Mouse (Mus musculus): Measurements from ENCODE around the gene 4430402I18Rik. TPM values are rescaled to one million over a fixed set of nuclear protein-coding genes. Genes with fewer than 3 reads are reported as not detected.
"Not testable (repeated sequence)": the region's sequence is repeated elsewhere in the genome, so short reads cannot be mapped to it uniquely, and the experiment has no call there.

The 4430402I18Rik gene
- polyA plus RNA-seq (2012), result not detected in 2 replicates

DNA sequence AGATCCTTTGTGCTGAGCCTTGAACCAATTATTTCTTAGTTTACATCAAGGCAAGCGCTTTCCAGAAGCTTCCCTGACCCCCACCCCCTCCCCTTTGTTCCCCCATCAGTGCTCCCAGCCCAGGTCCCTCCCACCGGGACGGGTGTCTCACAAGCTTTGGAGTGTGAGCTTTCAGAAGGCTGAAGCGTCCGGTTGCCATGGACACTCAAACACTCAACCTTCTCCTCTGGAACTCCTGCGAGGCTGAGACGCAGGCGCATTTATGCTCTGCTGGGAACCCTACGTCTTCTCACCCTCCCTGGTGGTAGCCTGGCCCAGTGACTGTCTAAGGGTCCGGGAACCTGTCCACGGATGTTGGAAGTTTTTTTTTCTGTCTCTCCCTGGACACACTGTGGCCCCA is at the start of gene 4430402I18Rik:
Gene 4430402I18Rik, minus strand, starts transcription at position 149 of the 400 bp plus-strand sequence.
- Histone ChIP-seq H3K27me3 (ENCODE audit: control insufficient read depth) (peaks cover 29% of the 10 kb centered on the region), H3K4me3 (replicated peaks) (no peak within 1 kb of the TSS), H3K4me1 (ENCODE audit: control insufficient read depth) (peaks cover 16% of the 10 kb centered on the region), H3K36me3 (ENCODE audit: control insufficient read depth) (no peaks in the 10 kb centered on the region), H3K9me3 (ENCODE audit: control insufficient read depth, low read length) (no peaks in the 10 kb centered on the region)
- no peak for TF ChIP-seq GATA1 (IDR thresholded peaks at IDR 0.05; ENCODE audit: low read length)
- TF ChIP-seq TAL1 (IDR thresholded peaks at IDR 0.05; ENCODE audit: low read length), result no peak

DNA sequence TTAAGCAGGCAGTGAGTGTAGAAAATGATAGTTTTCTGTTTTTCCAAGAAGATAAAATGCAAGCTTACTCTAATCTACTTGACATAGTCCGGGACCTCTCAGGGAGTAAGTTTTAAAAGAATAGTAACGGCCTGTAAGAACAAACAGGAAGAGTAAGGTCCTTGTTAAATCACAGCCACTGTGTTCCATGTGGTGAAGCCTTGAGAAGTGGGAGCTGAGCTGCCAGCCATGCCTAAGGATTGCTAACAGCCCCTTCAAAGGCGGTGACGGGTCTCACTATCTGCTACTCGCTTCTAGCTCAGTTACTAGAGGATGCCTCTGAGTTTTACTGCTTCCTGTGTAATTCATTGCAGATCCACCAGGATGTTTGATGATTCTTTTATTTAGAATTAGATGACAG is 49.2 kb upstream of the 4430402I18Rik start:
- Histone ChIP-seq H3K27me3 (ENCODE audit: control insufficient read depth) (no peaks in the 10 kb centered on the region), H3K9me3 (ENCODE audit: control insufficient read depth, low read length) (no peaks in the 10 kb centered on the region), H3K36me3 (ENCODE audit: control insufficient read depth) (peaks cover 91% of the 10 kb centered on the region), H3K4me3 (replicated peaks) (no peak overlapping the region), H3K4me1 (ENCODE audit: control insufficient read depth) (no peaks in the 10 kb centered on the region)
- TF ChIP-seq GATA1 (IDR thresholded peaks at IDR 0.05; ENCODE audit: low read length) (no peak), TAL1 (IDR thresholded peaks at IDR 0.05; ENCODE audit: low read length) (no peak)

DNA sequence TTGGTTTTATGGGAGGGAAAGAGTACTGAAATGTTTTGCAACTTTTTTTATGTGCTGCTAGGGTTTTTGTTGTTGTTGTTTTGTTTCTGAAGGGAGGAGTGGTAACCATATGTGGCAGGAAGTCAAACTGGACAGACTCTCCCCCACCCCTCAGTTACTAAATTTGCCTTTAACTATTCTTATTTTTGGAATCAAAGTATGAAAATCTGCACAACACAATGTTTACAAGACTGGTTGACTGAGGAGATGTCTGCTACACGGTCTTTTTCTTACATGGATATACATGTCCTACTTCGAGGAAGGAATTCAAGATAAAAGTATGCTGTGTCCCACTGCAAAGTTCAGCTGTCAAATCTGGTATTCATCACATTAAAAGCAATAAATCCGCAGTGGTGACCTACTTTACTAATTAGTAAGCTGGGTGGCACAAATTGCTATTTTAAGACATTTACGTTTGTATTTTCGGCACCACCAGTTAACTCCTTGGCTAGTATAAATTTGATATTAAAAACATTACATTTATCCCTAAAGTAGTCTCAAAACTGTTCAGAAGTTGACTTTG is 48.7 kb upstream of the 4430402I18Rik start:
- Histone ChIP-seq H3K9me3 (ENCODE audit: control insufficient read depth, low read length) (no peaks in the 10 kb centered on the region), H3K27me3 (ENCODE audit: control insufficient read depth) (no peaks in the 10 kb centered on the region), H3K4me1 (ENCODE audit: control insufficient read depth) (no peaks in the 10 kb centered on the region), H3K4me3 (replicated peaks) (no peak overlapping the region), H3K36me3 (ENCODE audit: control insufficient read depth) (peaks cover 91% of the 10 kb centered on the region)
- TF ChIP-seq TAL1 (IDR thresholded peaks at IDR 0.05; ENCODE audit: low read length) (no peak), GATA1 (IDR thresholded peaks at IDR 0.05; ENCODE audit: low read length) (no peak)

DNA sequence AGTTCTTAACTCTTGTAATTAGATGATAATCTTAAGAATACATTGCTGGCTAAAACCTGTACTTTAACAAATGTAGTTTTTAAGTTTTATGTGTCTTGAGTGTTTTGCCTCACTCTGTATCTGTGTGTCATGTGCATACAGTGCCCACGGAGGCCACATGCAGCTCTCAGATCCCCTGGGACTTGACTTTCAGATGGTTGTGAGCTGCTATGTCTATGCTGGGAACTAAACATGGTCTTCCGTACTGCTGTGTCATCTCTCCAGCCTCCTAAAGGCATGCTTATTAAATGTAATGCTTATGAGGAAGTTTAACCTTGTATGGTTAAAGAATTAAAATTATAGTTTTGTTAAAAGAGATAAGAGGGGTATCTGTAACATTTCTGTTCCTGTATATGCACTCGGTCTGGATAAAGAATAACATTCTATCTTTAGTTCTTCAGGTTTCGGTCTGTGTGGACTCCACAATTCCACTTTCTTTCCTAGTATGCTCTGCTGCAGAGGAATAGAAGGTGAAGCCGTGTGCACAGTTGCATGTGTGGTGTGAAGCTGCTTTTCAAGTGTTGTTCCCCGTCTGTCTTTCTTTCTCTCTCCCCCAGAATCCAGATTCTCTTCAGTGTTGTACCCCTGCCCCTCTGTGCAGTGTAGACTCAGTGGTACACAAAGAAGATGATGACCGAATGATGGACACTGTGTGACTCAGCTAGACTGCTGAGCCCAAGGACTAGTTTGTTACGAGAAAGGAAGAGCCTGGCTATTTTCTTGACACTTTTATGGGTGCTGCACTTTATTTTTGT is 48.0 kb upstream of the 4430402I18Rik start:
- peaks cover 91% of the 10 kb centered on the region for H3K36me3 ChIP-seq (ENCODE audit: control insufficient read depth)
- no peak overlapping the region for H3K4me3 ChIP-seq (replicated peaks)
- no peaks in the 10 kb centered on the region for H3K4me1 ChIP-seq (ENCODE audit: control insufficient read depth)
- TF ChIP-seq TAL1 (IDR thresholded peaks at IDR 0.05; ENCODE audit: low read length) (no peak), GATA1 (IDR thresholded peaks at IDR 0.05; ENCODE audit: low read length) (no peak)
- no peaks in the 10 kb centered on the region for H3K27me3 ChIP-seq (ENCODE audit: control insufficient read depth)
- no peaks in the 10 kb centered on the region for H3K9me3 ChIP-seq (ENCODE audit: control insufficient read depth, low read length)

DNA sequence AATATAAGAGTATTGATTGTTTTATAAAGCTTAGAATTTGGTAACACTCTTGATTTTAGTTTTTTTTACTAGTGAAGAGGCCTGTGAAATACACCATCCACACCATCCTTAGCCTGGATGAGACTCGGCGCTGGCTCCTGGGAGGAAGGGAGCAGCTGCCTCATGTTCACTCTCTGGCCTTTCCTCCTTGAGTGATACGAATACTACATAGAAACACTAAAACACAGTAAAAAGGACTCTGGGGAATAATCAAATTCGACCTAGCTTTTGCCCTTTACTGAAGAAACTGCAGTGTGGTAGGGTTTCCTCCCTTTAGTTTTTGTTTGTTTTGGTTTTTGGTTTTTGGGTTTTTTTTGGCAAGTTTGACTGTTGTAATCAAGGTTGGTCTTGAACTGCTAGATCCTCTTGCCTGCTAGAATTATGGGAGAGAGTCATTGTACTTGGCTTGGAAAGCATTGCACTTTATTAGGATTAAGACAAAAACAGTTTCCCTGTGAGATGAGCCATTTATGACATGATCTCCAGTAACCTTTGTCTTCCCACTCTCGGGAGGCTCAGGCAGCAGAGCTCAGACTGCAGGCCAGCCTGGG is 47.0 kb upstream of the 4430402I18Rik start:
- Histone ChIP-seq H3K9me3 (ENCODE audit: control insufficient read depth, low read length) (no peaks in the 10 kb centered on the region), H3K4me3 (replicated peaks) (no peak overlapping the region), H3K36me3 (ENCODE audit: control insufficient read depth) (peaks cover 88% of the 10 kb centered on the region), H3K27me3 (ENCODE audit: control insufficient read depth) (no peaks in the 10 kb centered on the region), H3K4me1 (ENCODE audit: control insufficient read depth) (no peaks in the 10 kb centered on the region)
- TF ChIP-seq TAL1 (IDR thresholded peaks at IDR 0.05; ENCODE audit: low read length) (no peak), GATA1 (IDR thresholded peaks at IDR 0.05; ENCODE audit: low read length) (no peak)

DNA sequence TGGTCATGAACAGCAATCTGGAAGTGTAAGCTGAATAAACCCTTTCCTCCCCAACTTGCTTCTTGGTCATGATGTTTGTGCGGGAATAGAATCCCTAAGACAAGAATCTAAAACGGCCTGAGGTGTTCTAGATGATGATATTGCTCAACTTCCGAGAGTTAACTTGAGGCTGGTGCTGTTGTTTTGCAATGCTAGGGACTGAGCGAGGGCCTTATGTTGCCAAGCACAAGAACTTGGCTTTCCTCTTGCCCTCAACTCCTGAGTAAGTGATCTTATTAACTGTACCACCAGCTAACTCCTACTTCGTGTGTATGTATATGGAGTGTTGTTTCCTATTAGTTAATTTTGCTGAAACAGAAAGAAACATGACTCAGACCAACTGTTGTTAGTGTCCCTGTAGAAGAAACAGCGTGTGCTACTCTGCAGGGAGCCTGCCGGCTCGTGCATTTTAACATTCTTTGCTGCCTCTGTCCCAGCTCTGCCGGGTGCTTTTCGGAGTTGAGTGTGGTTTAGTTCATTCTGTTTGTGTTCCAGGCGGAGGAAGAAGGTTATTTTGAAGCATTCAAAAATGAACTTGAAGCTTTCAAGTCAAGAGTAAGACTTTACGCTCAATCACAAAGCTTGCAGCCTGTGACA is 43.9 kb upstream of the 4430402I18Rik start:
- Histone ChIP-seq H3K27me3 (ENCODE audit: control insufficient read depth) (no peaks in the 10 kb centered on the region), H3K9me3 (ENCODE audit: control insufficient read depth, low read length) (no peaks in the 10 kb centered on the region), H3K4me1 (ENCODE audit: control insufficient read depth) (no peaks in the 10 kb centered on the region), H3K4me3 (replicated peaks) (no peak overlapping the region), H3K36me3 (ENCODE audit: control insufficient read depth) (peaks cover 89% of the 10 kb centered on the region)
- TF ChIP-seq TAL1 (IDR thresholded peaks at IDR 0.05; ENCODE audit: low read length) (no peak), GATA1 (IDR thresholded peaks at IDR 0.05; ENCODE audit: low read length) (no peak)

DNA sequence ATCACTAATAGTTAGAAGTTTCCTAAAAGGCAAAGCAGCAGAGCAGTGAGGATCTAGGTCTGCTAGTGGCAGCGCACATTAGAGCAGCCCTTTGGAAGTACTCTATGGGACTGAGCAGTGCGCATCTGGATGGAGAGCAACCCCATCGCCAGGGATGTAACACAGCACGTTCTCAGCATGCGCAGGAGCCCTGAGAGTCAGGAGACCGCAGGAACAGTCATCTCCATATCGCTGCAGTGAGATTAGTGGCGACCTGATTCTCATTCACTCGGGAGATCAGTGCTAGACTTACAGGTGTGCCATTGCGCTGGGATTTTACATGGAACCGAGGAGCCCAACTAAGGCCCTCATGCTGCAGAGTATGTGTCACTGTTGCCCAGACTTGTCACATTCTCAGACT is 41.4 kb upstream of the 4430402I18Rik start:
- no peaks in the 10 kb centered on the region for H3K27me3 ChIP-seq (ENCODE audit: control insufficient read depth)
- TF ChIP-seq TAL1 (IDR thresholded peaks at IDR 0.05; ENCODE audit: low read length), result no peak
- TF ChIP-seq GATA1 (IDR thresholded peaks at IDR 0.05; ENCODE audit: low read length), result no peak
- H3K4me1 ChIP-seq (ENCODE audit: control insufficient read depth), result no peaks in the 10 kb centered on the region
- peaks cover 82% of the 10 kb centered on the region for H3K36me3 ChIP-seq (ENCODE audit: control insufficient read depth)
- no peaks in the 10 kb centered on the region for H3K9me3 ChIP-seq (ENCODE audit: control insufficient read depth, low read length)
- H3K4me3 ChIP-seq (replicated peaks), result no peak overlapping the region

DNA sequence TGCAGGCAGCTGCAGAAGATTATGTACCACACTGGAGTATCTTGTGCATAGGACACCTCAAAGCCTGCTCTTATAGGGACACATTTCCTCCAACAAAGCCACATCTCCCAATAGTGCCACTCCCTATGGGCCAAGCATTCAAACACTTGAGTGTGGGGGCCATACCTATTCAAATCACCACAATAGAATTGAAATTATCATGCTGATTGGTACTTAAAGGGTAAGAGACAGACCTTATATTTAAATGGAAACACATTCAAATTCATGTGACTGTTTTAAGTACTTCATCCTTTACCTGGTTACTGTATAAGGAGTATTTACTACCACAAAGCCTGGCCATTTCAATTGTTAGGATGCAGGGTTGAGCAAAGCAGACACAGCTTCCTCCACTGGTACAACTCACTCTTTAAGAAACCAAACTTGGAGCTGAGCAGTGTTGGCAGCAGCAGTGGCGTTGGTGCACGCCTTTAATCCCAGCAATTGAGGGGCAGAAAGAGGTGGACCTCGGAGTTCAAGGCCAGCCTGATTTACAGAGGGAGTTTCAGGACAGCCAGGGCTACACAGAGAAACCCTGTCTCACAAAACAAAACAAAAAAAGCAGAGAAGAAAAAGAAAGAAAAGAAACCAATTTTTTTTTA is 40.6 kb upstream of the 4430402I18Rik start:
- Histone ChIP-seq H3K27me3 (ENCODE audit: control insufficient read depth) (no peaks in the 10 kb centered on the region), H3K9me3 (ENCODE audit: control insufficient read depth, low read length) (no peaks in the 10 kb centered on the region), H3K36me3 (ENCODE audit: control insufficient read depth) (peaks cover 76% of the 10 kb centered on the region), H3K4me1 (ENCODE audit: control insufficient read depth) (no peaks in the 10 kb centered on the region), H3K4me3 (replicated peaks) (no peak overlapping the region)
- TF ChIP-seq GATA1 (IDR thresholded peaks at IDR 0.05; ENCODE audit: low read length), result no peak
- no peak for TF ChIP-seq TAL1 (IDR thresholded peaks at IDR 0.05; ENCODE audit: low read length)

DNA sequence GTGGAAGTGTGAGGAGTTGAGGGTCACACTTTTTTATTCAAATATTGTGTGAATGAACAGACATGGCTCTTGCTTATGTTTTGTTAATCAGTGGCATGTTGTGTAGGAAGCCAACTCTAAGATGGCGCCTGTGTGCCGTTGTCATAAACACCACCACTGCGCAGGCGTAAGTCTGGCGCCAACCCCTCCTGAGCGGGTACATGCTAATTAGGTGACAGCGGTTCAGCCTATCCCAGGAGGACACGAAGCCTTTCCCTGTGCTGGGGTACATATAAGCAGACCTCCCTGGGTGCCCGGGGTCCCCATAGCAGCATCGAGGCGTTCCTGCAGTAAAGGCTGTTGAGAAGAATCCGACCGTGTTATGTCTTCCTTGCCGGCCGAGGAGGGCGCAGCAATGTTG is 32.7 kb upstream of the 4430402I18Rik start:
- H3K36me3 ChIP-seq (ENCODE audit: control insufficient read depth), result peaks cover 71% of the 10 kb centered on the region
- H3K4me3 ChIP-seq (replicated peaks); H3K4me1 ChIP-seq (ENCODE audit: control insufficient read depth); H3K27me3 ChIP-seq (ENCODE audit: control insufficient read depth); H3K9me3 ChIP-seq (ENCODE audit: control insufficient read depth, low read length): not testable (repeated sequence)

Measured in erythroblast, embryonic 14.5 days (primary cell).